Mouse (Mus musculus): ENCODE measurements around the gene Atxn2.

- no peak for TF ChIP-seq CTCF (IDR thresholded peaks at IDR 0.05; ENCODE audit: low read depth, low read length)
- no peak for TF ChIP-seq POLR2A (IDR thresholded peaks at IDR 0.05; ENCODE audit: extremely low read depth, insufficient read depth, low read length)
Observed at GRCm38 (mm10) chr5:121818401-121818800, 107.3 kb downstream of the Atxn2 start.
